Mouse (Mus musculus) heart, postnatal 4 days (tissue): ENCODE results near the gene Tmem200a. TPM values are rescaled to one million over a fixed set of nuclear protein-coding genes. Genes with fewer than 3 reads are reported as not detected.

ENCODE experiments used
- DNase-seq: peaks from one replicate; pipeline ENCODE4 v3.0.0; 2021
- total RNA-seq, 2 experiments: library from RNA; stranded (reverse); gene quantifications; 2 replicates each; pipeline ENCODE4 v1.2.3; 2021

The Tmem200a gene
- total RNA-seq, 2 experiments from 2014 or later = 0.11 to 0.43 TPM

DNA sequence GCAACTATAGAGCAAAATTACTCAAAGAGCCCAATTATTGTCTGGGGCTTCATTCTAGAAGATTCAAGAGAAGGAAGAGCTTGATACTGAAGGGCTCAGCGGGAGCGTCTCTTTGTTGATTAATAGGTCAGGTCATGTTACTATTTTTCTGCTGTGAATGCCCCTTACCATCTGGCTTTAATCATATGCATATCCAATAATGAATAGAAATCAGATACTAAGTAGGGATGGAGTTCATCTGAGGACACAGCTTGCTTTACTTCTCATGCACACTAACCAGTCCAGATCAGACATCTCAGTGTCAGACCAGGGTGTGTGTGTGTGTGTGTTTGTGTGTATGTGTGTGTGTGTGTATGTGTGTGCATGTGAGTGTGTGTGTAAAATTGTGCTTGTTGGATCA, 201.1 kb downstream of the Tmem200a start:
- no peak for DNase-seq

DNA sequence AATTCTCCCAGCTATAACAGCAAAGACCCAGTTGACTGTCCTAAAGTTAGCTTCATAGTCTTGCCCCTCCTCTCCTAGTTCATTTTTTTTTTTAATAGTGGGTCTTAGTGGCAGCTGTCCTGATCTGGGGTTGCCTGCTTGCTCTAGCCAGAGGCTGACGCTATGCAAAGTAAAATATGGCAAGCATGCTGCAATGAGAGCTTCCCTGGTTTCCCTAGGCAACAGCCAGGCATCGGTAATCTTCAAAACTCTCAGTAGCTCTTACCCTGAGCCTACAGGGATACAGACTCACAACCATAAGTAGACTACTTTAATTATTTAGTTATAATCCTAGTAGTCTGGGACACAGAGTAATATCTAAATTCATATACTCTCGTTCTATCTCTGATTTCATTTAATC, 202.0 kb downstream of the Tmem200a start:
- DNase-seq = no peak

DNA sequence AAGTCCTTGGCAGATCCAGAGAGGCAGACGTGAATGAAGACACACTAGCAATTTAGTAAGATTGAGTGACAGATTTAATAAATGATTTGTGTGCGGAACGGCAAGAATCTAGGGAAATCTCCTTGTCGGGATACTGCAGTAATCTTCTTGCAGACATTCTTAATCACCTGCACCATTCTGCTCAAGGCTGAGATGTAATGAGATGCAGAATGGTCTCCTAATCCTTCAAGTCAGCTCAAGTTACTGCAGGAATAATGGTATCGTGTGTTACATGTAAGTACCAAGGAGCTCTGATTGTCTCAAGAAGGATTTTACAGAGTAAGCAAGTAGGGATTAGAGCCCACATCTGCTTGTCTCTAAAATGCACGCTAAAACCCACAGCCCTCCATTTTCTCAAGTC, 210.1 kb downstream of the Tmem200a start:
- DNase-seq = no peak

Other genes with a start within 250 kb of the Tmem200a start
- gene Gm9767, start 797 bp downstream of the Tmem200a start, total RNA-seq = not detected
- gene Samd3, start 150.7 kb upstream of the Tmem200a start, total RNA-seq = not detected